Mouse (Mus musculus) urinary bladder, postnatal 25 days (tissue): ENCODE measurements at regions not wholly inside any gene's neighbourhood (a gene's known extent, or its start where the extent isn't known, plus 50 kb on each side); places are given as distances from the start of the nearest gene placed in this dataset.

Experiments
- DNase-seq: peaks from one replicate; pipeline ENCODE4 v3.0.0; 2022; ENCODE audit warnings: low spot score

DNA sequence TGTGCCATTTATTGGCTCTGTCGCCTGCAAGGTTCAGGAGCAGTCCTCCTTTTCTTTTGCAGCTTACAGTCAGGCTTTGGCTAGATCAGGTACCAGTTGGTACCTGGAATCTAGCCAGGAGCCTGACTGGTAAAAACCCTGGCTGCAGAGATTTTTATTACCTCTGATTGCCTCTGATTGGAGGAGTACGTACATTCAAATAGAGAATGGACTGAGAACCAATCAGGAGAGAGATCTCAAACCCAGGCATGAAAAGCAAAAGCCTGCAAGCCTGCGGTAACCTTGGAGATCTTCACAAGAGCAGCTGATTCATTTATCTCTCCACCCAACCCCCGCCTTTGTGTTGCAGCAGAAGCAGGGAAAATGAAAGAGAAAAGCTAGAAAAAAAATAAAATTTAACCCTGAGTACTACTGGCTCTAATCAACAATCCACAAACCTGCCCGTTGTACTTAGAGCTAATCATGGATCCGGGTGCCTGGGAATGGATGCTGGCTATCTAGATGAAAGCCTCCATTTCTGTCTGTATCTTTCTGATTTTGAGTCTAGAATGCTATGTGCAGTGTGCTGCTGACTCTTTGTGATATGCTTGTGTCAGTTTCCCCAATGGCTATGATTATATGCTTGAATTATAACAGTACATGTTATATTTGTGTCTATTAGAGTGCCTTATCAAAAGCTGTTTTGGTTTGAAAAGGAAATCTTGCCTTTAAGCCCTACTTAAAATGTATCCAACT lies 406.2 kb upstream of the Ndn start:
- DNase-seq = no peak

DNA sequence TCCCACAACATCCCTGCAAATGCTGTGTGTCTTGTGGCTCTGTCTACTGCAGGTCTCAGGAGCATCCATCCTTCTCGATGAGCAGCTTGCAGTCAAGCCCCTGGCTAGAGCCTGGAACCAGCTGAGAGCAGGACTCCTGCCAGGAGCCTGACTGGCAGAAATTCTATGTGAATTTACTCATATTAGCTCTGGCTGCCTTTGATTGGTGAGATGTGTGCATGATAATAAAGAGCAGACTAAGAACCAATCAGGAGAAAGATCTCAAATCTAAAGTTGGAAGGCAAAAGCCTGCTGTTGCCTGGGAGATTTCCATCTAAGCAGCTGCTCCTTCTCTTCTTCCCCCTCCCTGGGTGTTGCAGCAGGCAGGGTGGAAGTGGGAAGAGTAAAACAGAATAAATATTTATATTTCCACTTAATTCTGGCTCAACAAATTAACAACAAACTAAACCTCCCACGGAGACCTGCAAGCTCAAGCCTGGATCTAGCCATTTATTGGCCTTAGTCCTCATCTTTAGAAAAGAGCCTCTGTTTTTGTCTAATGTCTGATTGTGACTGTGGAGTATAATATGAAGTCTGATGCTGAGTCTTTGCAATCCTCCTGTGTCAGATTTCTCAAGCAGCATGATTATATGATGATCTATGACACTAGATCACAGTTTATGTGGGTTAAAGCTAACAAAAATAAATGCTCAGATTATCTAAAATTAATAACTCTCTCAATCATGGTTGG lies 364.0 kb upstream of the Ndn start:
- DNase-seq = no peak

DNA sequence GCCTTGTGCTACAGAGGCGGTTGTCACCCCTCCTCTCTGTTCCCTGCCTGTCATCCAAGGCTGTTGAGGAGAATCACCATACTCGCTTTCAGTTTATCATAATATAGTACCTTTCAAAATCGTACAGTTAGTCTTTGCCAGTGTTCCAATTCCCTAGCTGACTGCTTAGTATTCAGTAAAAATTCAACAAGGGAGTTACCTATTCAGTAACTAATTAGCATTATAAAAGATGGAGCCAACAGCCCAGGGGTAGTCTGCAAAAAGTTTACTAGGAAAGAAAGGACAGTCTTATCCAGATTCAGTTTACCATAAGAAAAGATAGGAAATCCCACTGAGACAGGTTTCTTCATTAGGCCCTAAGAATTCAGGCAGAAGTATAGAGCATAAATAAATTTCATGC lies 319.7 kb upstream of the Ndn start:
- DNase-seq = no peak

DNA sequence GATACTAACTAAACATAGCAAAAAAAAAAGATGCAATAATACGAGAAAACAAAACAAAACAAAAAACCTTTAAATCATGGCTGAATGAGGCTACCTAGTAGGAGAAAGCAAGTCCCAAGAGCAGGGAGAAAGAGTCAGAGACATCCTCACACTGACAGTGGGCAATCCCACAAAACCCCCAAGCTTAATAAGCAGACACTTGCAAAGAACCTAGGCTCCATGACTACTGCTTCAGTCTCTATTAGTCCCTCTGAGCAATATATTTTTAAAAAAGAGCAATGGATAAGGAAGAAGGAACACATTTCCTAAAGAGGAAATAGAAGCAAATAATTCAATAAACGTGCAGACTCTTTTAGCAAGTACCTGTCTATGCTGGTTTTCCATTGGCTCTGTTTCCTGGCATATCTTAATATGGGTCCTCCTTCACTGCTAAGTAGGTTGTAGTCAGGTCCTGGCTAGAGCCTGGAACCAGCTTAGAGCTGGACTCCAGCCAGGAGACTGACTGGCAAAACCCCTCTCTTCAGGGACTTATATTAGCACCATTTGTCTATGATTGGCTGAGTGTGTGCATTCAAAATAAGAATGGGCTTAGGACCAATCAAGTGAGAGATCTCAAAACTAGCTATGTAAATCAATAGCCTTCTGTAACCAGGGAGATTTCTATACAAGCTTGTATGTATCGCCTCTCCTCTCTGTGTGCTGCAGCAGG lies 300.5 kb upstream of the Ndn start:
- DNase-seq = no peak

DNA sequence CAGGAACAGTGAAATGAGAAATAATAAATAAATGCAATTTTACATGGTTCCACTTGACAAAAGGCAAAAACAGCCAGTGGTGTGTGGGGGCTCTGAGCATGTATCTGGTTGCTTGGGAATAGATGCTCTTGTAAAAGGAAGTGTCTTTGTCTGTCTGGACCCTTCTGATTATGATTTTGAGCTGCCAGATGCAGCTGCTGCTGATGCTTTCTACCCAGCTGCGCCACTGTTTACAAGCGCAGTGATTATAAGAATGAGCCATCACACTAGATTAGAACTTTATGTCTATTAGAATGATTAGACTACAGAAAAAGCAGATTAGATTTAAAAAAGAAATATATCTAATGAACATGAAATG lies 299.9 kb upstream of the Ndn start:
- DNase-seq = no peak

DNA sequence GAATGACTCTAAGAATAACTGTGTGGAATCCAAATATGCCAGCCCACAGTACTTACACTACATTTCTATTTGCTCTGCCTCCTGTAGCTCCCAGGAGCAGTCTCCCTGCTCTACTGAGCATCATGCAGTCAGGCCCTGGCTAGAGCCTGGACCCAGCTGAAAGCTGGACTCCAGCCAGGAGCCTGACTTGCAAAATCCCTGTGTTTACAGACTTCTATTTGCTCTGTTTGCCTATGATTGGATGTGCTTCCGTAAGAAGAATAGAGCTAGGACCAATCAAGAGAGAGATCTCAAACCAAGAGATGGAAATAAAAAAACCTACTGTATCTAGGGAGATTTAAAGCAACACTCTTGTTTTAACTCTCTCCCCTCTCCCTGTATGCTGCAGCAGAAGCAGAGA lies 267.8 kb upstream of the Ndn start:
- DNase-seq = no peak

DNA sequence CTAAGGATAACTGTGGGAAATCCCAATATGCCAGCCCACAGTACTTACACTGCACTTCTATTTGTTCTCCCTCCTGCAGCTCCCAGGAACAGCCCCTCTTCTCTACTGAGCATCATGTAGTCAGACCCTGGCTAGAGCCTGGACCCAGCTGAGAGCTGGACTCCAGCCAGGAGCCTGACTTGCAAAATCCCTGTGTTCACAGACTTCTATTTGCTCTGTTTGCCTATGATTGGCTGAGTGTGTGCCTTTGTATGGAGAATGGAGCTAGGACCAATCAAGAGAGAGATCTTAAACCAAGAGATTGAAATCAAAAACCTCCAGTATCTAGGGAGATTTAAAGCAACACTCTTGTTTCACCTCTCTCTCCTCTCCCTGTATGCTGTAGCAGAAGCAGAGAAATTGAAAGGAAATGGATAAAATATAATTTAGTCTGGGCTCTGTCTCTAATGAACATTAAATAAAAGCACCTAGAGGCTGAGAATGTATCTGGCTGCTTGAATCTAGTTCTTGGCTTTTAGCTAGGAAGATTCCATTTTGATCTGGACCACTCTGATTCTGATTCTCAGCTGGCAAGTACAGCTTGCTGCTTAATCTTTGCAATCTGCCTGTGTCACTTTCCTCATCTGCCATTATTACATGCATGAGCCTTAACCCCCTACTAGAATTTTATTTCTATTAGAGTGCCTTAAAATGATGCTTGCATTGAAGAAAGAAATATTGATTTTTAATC lies 261.1 kb upstream of the Ndn start:
- peak; percentile 3 for DNase-seq
